Mouse (Mus musculus): ENCODE measurements at regions not wholly inside any gene's neighbourhood (a gene's known extent, or its start where the extent isn't known, plus 50 kb on each side); places are given as distances from the start of the nearest gene placed in this dataset.
"Not testable (repeated sequence)": the region's sequence is repeated elsewhere in the genome, so short reads cannot be mapped to it uniquely, and the experiment has no call there.

DNA sequence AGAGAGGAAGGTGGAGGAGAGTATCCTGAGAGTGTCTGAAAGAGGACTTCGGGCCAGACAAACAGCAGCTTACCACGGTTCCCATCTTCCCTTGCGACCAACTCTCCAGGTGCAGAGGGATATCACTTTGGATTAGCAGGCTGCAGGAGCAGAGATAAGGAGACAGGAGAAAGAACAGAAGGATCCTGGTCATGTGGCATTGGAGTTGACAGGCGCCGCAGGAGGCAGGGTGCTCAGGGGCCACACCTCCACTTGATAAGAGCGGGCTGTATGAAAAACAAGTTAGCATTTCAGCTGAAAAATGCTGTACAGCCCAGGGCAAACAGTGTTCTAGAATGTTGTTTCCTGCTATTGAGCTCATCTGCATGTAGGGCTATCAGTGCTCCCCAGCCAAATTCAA is 272.1 kb upstream of the Cdh4 start:
- TF ChIP-seq CTCF (IDR thresholded peaks at IDR 0.05; ENCODE audit: low read depth), result no peak
- no peak for TF ChIP-seq EP300 (optimal IDR thresholded peaks at IDR 0.05)
- no peaks in the 10 kb centered on the region for H3K27me3 ChIP-seq (ENCODE audit: control insufficient read depth, insufficient read depth, low read length)
- ATAC-seq (ENCODE audit: low FRiP score, low TSS enrichment) (peak; percentile 10; the same call in 1 of the 2 replicates), DNase-seq (ENCODE audit: low spot score) (no peak)
- no peak overlapping the region for H3K4me2 ChIP-seq (replicated peaks; ENCODE audit: low read depth)
- H3K36me3 ChIP-seq (ENCODE audit: control insufficient read depth, insufficient read depth, low read length), result no peaks in the 10 kb centered on the region
- WGBS, result 32% methylated on average over 6 of the region's 6 CpGs
- no peaks in the 10 kb centered on the region for H3K9me3 ChIP-seq (ENCODE audit: control insufficient read depth, low read length)
- H3K4me3 ChIP-seq (ENCODE audit: low read depth, low read length), result no peak overlapping the region
- no peak overlapping the region for H3K27ac ChIP-seq (replicated peaks)
- no peaks in the 10 kb centered on the region for H3K4me1 ChIP-seq (replicated peaks; ENCODE audit: control insufficient read depth, insufficient read depth)
- H3K9ac ChIP-seq (ENCODE audit: low read length), result no peak overlapping the region

DNA sequence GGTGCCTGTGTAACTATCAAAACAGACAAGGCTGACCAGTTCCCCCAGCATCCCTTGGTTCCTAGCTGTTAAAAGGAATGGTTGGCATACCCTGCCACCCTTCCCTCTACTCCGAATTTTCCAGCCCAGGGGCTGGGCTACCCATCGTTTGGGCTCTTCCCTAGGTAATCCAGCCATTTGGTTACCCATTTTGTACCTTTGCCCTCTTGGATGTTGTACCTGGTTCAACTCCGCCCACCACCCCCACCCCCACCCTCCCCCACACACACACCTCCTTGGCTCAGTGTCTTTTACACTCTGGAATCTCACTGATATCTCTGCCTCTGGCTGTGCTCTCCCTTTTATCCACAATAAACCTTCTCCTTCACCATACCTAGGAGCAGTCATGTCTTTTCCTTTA is 271.6 kb upstream of the Cdh4 start:
- H3K4me2 ChIP-seq (replicated peaks; ENCODE audit: low read depth), result no peak overlapping the region

DNA sequence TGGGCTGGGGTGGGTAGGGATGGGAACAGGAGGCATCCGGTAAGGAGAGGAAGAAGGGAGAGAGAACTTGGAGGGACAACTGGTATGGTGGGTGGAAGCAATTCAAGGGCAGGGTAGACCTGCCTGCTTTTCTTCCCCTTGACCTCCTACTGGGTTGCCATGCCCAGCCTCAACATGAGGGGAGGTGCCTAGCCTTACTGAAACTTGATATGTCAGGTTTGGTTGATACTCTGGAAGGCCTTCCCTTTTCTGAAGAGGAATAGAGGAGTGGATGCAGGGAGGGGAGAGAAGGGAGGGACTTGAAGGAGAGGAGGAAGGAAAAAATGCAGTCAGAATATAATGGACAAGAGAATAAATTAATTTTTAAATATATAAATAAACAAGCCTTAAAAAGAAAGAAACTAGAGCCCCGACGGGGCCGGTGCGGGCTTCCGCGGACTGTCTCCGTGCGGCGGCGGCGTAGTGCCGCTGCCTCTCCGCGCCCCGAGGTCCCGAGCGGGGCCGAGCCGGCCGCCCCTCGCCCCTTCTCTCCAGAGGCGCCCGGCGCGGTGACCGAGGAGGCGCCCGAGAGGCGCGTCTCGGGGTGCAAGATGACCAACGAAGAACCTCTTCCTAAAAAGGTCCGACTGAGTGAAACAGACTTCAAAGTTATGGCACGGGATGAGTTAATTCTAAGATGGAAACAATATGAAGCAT is 265.2 kb upstream of the Cdh4 start:
- H3K4me3 ChIP-seq (ENCODE audit: low read depth, low read length); H3K27me3 ChIP-seq (ENCODE audit: control insufficient read depth, insufficient read depth, low read length); H3K9me3 ChIP-seq (ENCODE audit: control insufficient read depth, low read length); H3K27ac ChIP-seq (replicated peaks); H3K9ac ChIP-seq (ENCODE audit: low read length); H3K36me3 ChIP-seq (ENCODE audit: control insufficient read depth, insufficient read depth, low read length); H3K4me1 ChIP-seq (replicated peaks; ENCODE audit: control insufficient read depth, insufficient read depth); ATAC-seq (ENCODE audit: low FRiP score, low TSS enrichment); DNase-seq (ENCODE audit: low spot score): not testable (repeated sequence)
- H3K4me2 ChIP-seq (replicated peaks; ENCODE audit: low read depth), result peak overlapping the region; percentile 35; the same call in 1 of the 2 replicates
- WGBS, result 9% methylated on average over 24 of the region's 35 CpGs

More for the DNA sequence above, 271.6 kb upstream of the Cdh4 start:
- no peak for TF ChIP-seq CTCF (IDR thresholded peaks at IDR 0.05; ENCODE audit: low read depth)
- TF ChIP-seq EP300 (optimal IDR thresholded peaks at IDR 0.05), result no peak
- Histone ChIP-seq H3K9ac (ENCODE audit: low read length) (no peak overlapping the region), H3K4me1 (replicated peaks; ENCODE audit: control insufficient read depth, insufficient read depth) (no peaks in the 10 kb centered on the region), H3K27me3 (ENCODE audit: control insufficient read depth, insufficient read depth, low read length) (no peaks in the 10 kb centered on the region), H3K36me3 (ENCODE audit: control insufficient read depth, insufficient read depth, low read length) (no peaks in the 10 kb centered on the region), H3K27ac (replicated peaks) (no peak overlapping the region), H3K4me3 (ENCODE audit: low read depth, low read length) (no peak overlapping the region), H3K9me3 (ENCODE audit: control insufficient read depth, low read length) (no peaks in the 10 kb centered on the region)
- ATAC-seq (ENCODE audit: low FRiP score, low TSS enrichment) (peak; percentile 21; the same call in 1 of the 2 replicates), DNase-seq (ENCODE audit: low spot score) (no peak)
- WGBS, result 32% methylated on average over 3 of the region's 3 CpGs

DNA sequence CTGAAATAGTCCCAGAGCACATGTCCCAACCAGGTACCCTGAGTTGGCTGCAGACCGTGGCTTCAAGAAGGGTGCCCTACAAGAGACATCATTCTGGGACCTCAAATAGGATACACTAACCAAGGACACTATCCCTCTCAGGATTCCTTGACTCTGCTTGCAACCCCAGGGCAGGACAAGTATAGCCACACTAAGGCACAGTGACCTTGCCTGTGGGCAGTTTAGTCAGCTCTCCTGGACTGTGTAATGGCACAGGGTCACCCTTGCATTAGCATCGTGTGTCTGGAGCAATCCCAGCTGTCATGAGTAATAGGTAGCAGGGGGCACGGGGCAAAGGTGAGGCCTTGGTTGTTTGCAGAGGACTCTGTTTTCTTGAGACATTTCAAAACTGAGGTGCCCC is 260.9 kb upstream of the Cdh4 start:
- Histone ChIP-seq H3K36me3 (ENCODE audit: control insufficient read depth, insufficient read depth, low read length) (no peaks in the 10 kb centered on the region), H3K27ac (replicated peaks) (no peak overlapping the region), H3K9me3 (ENCODE audit: control insufficient read depth, low read length) (no peaks in the 10 kb centered on the region), H3K4me3 (ENCODE audit: low read depth, low read length) (no peak overlapping the region), H3K27me3 (ENCODE audit: control insufficient read depth, insufficient read depth, low read length) (no peaks in the 10 kb centered on the region), H3K4me1 (replicated peaks; ENCODE audit: control insufficient read depth, insufficient read depth) (no peaks in the 10 kb centered on the region), H3K4me2 (replicated peaks; ENCODE audit: low read depth) (no peak overlapping the region), H3K9ac (ENCODE audit: low read length) (no peak overlapping the region)
- TF ChIP-seq EP300 (optimal IDR thresholded peaks at IDR 0.05) (no peak), CTCF (IDR thresholded peaks at IDR 0.05; ENCODE audit: low read depth) (no peak)
- ATAC-seq (ENCODE audit: low FRiP score, low TSS enrichment) (no peak), DNase-seq (ENCODE audit: low spot score) (no peak)
- WGBS, result 63% methylated on average over 3 of the region's 3 CpGs

DNA sequence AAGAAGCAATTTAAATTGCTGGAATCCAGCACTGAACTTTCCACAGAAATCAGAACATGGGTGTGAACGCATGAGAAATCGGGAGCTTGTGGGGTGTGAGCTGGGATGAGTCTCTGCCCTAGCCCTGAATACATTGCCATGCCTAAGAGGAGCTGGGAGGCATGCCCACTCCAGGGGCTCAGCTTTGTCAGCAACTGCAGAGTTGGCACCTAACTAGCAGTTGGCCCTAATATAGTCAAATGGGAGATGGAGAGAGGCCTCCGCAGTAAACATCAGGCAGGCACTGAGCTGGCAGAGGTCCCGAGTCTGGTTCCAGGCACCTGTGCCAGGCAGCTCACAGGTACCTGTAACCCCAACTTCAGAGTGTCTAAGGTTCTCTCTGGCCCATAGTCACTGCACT is 260.1 kb upstream of the Cdh4 start:
- no peaks in the 10 kb centered on the region for H3K27me3 ChIP-seq (ENCODE audit: control insufficient read depth, insufficient read depth, low read length)
- no peak for ATAC-seq (ENCODE audit: low FRiP score, low TSS enrichment)
- 87% methylated on average over 4 of the region's 4 CpGs for WGBS
- H3K9ac ChIP-seq (ENCODE audit: low read length), result no peak overlapping the region
- no peaks in the 10 kb centered on the region for H3K36me3 ChIP-seq (ENCODE audit: control insufficient read depth, insufficient read depth, low read length)
- no peaks in the 10 kb centered on the region for H3K9me3 ChIP-seq (ENCODE audit: control insufficient read depth, low read length)
- DNase-seq (ENCODE audit: low spot score), result no peak
- H3K4me1 ChIP-seq (replicated peaks; ENCODE audit: control insufficient read depth, insufficient read depth), result no peaks in the 10 kb centered on the region
- H3K4me3 ChIP-seq (ENCODE audit: low read depth, low read length), result no peak overlapping the region
- no peak overlapping the region for H3K27ac ChIP-seq (replicated peaks)
- H3K4me2 ChIP-seq (replicated peaks; ENCODE audit: low read depth), result no peak overlapping the region
- TF ChIP-seq CTCF (IDR thresholded peaks at IDR 0.05; ENCODE audit: low read depth) (no peak), EP300 (optimal IDR thresholded peaks at IDR 0.05) (no peak)

DNA sequence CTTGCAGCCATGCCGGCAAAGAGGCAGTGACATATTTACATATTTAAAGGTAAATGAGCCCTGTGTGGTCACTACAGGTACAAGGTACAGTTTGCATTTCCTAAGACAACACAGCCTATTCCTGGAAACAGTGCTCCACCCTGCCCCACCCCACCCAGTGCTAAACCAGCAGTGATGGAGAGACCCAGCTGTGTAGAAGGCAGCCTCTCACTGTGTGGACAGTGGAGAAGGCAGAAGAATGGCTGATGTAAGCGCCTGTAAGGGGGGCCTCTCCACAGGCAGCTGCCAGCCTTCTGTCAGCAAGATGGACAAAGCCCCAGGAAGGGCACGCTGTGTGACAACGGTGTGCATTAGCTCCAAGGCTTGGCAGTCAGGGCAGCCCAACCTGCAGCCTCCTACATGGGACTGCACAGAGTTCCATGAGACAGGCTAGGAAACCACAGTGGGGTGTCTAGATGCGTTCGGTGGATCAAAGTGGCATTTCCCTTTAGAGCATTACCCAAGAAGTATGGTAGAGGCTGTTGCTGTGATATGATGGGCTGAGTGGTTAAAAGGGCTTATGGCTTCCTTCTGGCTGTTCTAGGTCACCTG is 249.2 kb upstream of the Cdh4 start:
- peak; percentile 70 for DNase-seq (ENCODE audit: low spot score)
- no peaks in the 10 kb centered on the region for H3K9me3 ChIP-seq (ENCODE audit: control insufficient read depth, low read length)
- no peak overlapping the region for H3K9ac ChIP-seq (ENCODE audit: low read length)
- no peaks in the 10 kb centered on the region for H3K36me3 ChIP-seq (ENCODE audit: control insufficient read depth, insufficient read depth, low read length)
- no peaks in the 10 kb centered on the region for H3K4me1 ChIP-seq (replicated peaks; ENCODE audit: control insufficient read depth, insufficient read depth)
- no peak overlapping the region for H3K4me3 ChIP-seq (ENCODE audit: low read depth, low read length)
- ATAC-seq (ENCODE audit: low FRiP score, low TSS enrichment), result peak; percentile 95
- H3K4me2 ChIP-seq (replicated peaks; ENCODE audit: low read depth), result no peak overlapping the region
- 74% methylated on average over 6 of the region's 6 CpGs for WGBS
- TF ChIP-seq CTCF (IDR thresholded peaks at IDR 0.05; ENCODE audit: low read depth) (no peak), EP300 (optimal IDR thresholded peaks at IDR 0.05) (no peak)
- no peaks in the 10 kb centered on the region for H3K27me3 ChIP-seq (ENCODE audit: control insufficient read depth, insufficient read depth, low read length)
- no peak overlapping the region for H3K27ac ChIP-seq (replicated peaks)
